Mouse (Mus musculus) neural tube, embryonic 15.5 days (tissue): ENCODE data around the gene Zfp617. TPM values are rescaled to one million over a fixed set of nuclear protein-coding genes. Genes with fewer than 3 reads are reported as not detected.
"Not testable (repeated sequence)": the region's sequence is repeated elsewhere in the genome, so short reads cannot be mapped to it uniquely, and the experiment has no call there.

Experiments
- ATAC-seq: fragments of 200-750 bp; cut with Nextera tagmentation; 2 replicates; pipeline ENCODE4 v1.8.0; 2017; ENCODE audit warnings: mild to moderate bottlenecking, moderate TSS enrichment, moderate library complexity; ENCODE audit not compliant: low FRiP score
- H3K27ac ChIP-seq: fragments of 300-500 bp; sonication (generic); replicated peaks from 2 replicates; pipeline ENCODE4 v1.5.1; 2015; ENCODE audit warnings: mild to moderate bottlenecking, inconsistent platforms
- H3K27me3 ChIP-seq: fragments of 300-500 bp; sonication (generic); replicated peaks from 2 replicates; pipeline ENCODE4 v1.6.1; 2015; ENCODE audit warnings: inconsistent platforms
- H3K36me3 ChIP-seq: fragments of 300-500 bp; sonication (generic); 2 replicates; pipeline ENCODE4 v1.6.1; 2015; ENCODE audit warnings: inconsistent platforms
- H3K4me1 ChIP-seq: fragments of 300-500 bp; sonication (generic); 2 replicates; pipeline ENCODE4 v1.6.1; 2015; ENCODE audit warnings: inconsistent platforms
- H3K4me2 ChIP-seq: fragments of 300-500 bp; sonication (generic); 2 replicates; pipeline ENCODE4 v1.6.1; 2015; ENCODE audit warnings: inconsistent platforms, mild to moderate bottlenecking, moderate library complexity
- H3K4me3 ChIP-seq: fragments of 300-500 bp; sonication (generic); replicated peaks from 2 replicates; pipeline ENCODE4 v1.5.1; 2015; ENCODE audit warnings: mild to moderate bottlenecking, inconsistent platforms
- H3K9ac ChIP-seq: fragments of 300-500 bp; sonication (generic); replicated peaks from 2 replicates; pipeline ENCODE4 v1.6.1; 2015; ENCODE audit warnings: mild to moderate bottlenecking, inconsistent platforms
- H3K9me3 ChIP-seq: fragments of 300-500 bp; sonication (generic); replicated peaks from 2 replicates; pipeline ENCODE4 v1.6.1; 2016; ENCODE audit warnings: inconsistent platforms
- WGBS: fragments of 180-500 bp; shearing (Covaris S2); methylation state at CpG from one replicate; pipeline ENCODE4 v1.1.7; 2015; ENCODE audit warnings: mixed read lengths; 5-methylcytosine and 5-hydroxymethylcytosine counted together
- polyA plus RNA-seq: library from polyadenylated mRNA; unstranded; fragments of >200 nt; fragmentation: Nextera tagmentation; extraction: Ambion mirVana; gene quantifications from 2 replicates; pipeline ENCODE4 v1.2.1, GENCODE M21; 2015

The Zfp617 gene
- polyA plus RNA-seq: 33.5 and 35.1 TPM in 2 replicates

- Histone ChIP-seq H3K27ac (peak within 1 kb of the TSS; percentile 98), H3K36me3 (peaks cover 3% of the 10 kb centered on the region), H3K4me2 (peak within 1 kb of the TSS; percentile 60), H3K4me1 (peaks cover 11% of the 10 kb centered on the region; the same call in 1 of the 2 replicates), H3K9me3 (no peaks in the 10 kb centered on the region), H3K27me3 (no peaks in the 10 kb centered on the region), H3K9ac (peak within 1 kb of the TSS; percentile 86), H3K4me3 (peak within 1 kb of the TSS; percentile 71)
- WGBS: 5% methylated on average over 47 of the region's 47 CpGs
- peak; percentile 97 for ATAC-seq
Observed at GRCm38 (mm10) chr8:71908309-71909261, at the start of gene Zfp617, which contains the start of gene Zfp882. TSS of gene Zfp617 (plus strand) at chr8:71908635. TSS of gene Zfp882 (plus strand) at chr8:71908608.

GRCm38 (mm10) chr8:71861551-71861950 lies 46.9 kb upstream of the Zfp617 start:
- H3K4me2 ChIP-seq, H3K4me1 ChIP-seq, H3K27me3 ChIP-seq, H3K27ac ChIP-seq, H3K36me3 ChIP-seq, H3K4me3 ChIP-seq, H3K9me3 ChIP-seq, H3K9ac ChIP-seq, ATAC-seq: not testable (repeated sequence)
- WGBS: 75% methylated on average over 1 of the region's 1 CpGs

- not testable (repeated sequence) for H3K4me2 ChIP-seq, H3K4me3 ChIP-seq, H3K27me3 ChIP-seq, H3K4me1 ChIP-seq, H3K9me3 ChIP-seq, ATAC-seq, H3K9ac ChIP-seq, H3K36me3 ChIP-seq, H3K27ac ChIP-seq
Observed at GRCm38 (mm10) chr8:71862038-71862437, 46.4 kb upstream of the Zfp617 start.

- ATAC-seq: peak; percentile 94
- peak within 1 kb of the TSS; percentile 75 for H3K9ac ChIP-seq
- H3K4me1 ChIP-seq: peaks cover 6% of the 10 kb centered on the region; the same call in 1 of the 2 replicates
- no peaks in the 10 kb centered on the region for H3K27me3 ChIP-seq
- H3K27ac ChIP-seq: peak within 1 kb of the TSS; percentile 85
- H3K4me2 ChIP-seq: peak within 1 kb of the TSS; percentile 93
- H3K36me3 ChIP-seq: peaks cover 24% of the 10 kb centered on the region
- H3K4me3 ChIP-seq: peak within 1 kb of the TSS; percentile 71
- peaks cover 21% of the 10 kb centered on the region for H3K9me3 ChIP-seq
- 5% methylated on average over 41 of the region's 45 CpGs for WGBS
Observed at GRCm38 (mm10) chr8:71881618-71882274, 26.7 kb upstream of the Zfp617 start, which contains the start of gene Zfp709. TSS of gene Zfp709 (plus strand) at chr8:71882019.

GRCm38 (mm10) chr8:71900666-71901065 lies 7.8 kb upstream of the Zfp617 start:
- WGBS: 39% methylated on average over 11 of the region's 11 CpGs
- ATAC-seq, H3K9me3 ChIP-seq: not testable (repeated sequence)

GRCm38 (mm10) chr8:71903084-71903483 lies 5.4 kb upstream of the Zfp617 start:
- H3K4me3 ChIP-seq, H3K27me3 ChIP-seq, ATAC-seq, H3K4me2 ChIP-seq, H3K4me1 ChIP-seq, H3K9me3 ChIP-seq, H3K9ac ChIP-seq, H3K27ac ChIP-seq, H3K36me3 ChIP-seq: not testable (repeated sequence)
- WGBS: 71% methylated on average over 1 of the region's 1 CpGs

More at GRCm38 (mm10) chr8:71900666-71901065, 7.8 kb upstream of the Zfp617 start:
- not testable (repeated sequence) for H3K9ac ChIP-seq, H3K27me3 ChIP-seq, H3K36me3 ChIP-seq, H3K27ac ChIP-seq, H3K4me2 ChIP-seq, H3K4me3 ChIP-seq, H3K4me1 ChIP-seq

- no peak for ATAC-seq
- Histone ChIP-seq H3K4me2 (no peak overlapping the region), H3K36me3 (no peaks in the 10 kb centered on the region), H3K4me3 (no peak overlapping the region), H3K27me3 (no peaks in the 10 kb centered on the region), H3K4me1 (peaks cover 11% of the 10 kb centered on the region; the same call in 1 of the 2 replicates), H3K27ac (no peak overlapping the region), H3K9ac (no peak overlapping the region), H3K9me3 (no peaks in the 10 kb centered on the region)
- WGBS: 97% methylated on average over 1 of the region's 1 CpGs
Observed at GRCm38 (mm10) chr8:71906809-71907208, 1.6 kb upstream of the Zfp617 start.

GRCm38 (mm10) chr8:71907798-71908257 lies 607 bp upstream of the Zfp617 start:
- H3K27ac ChIP-seq: peak overlapping the region; percentile 98
- peak overlapping the region; percentile 60 for H3K4me2 ChIP-seq
- peaks cover 11% of the 10 kb centered on the region; the same call in 1 of the 2 replicates for H3K4me1 ChIP-seq
- 97% methylated on average over 5 of the region's 5 CpGs for WGBS
- H3K9ac ChIP-seq: no peak overlapping the region
- H3K9me3 ChIP-seq: no peaks in the 10 kb centered on the region
- no peaks in the 10 kb centered on the region for H3K27me3 ChIP-seq
- ATAC-seq: no peak
- H3K36me3 ChIP-seq: no peaks in the 10 kb centered on the region
- peak overlapping the region; percentile 71 for H3K4me3 ChIP-seq

- Histone ChIP-seq H3K4me3 (no peak overlapping the region), H3K27ac (no peak overlapping the region), H3K4me2 (no peak overlapping the region), H3K9me3 (no peaks in the 10 kb centered on the region), H3K4me1 (peaks cover 11% of the 10 kb centered on the region; the same call in 1 of the 2 replicates), H3K27me3 (no peaks in the 10 kb centered on the region), H3K9ac (no peak overlapping the region), H3K36me3 (peaks cover 32% of the 10 kb centered on the region)
- ATAC-seq: no peak
- WGBS: 96% methylated on average over 2 of the region's 2 CpGs
Observed at GRCm38 (mm10) chr8:71912286-71912685, 3.9 kb downstream of the Zfp617 start.

- H3K4me3 ChIP-seq: peak overlapping the region; percentile 75
- H3K27me3 ChIP-seq: no peaks in the 10 kb centered on the region
- H3K36me3 ChIP-seq: peaks cover 5% of the 10 kb centered on the region; the same call in 1 of the 2 replicates
- peak; percentile 99 for ATAC-seq
- H3K4me1 ChIP-seq: peaks cover 14% of the 10 kb centered on the region
- H3K27ac ChIP-seq: peak overlapping the region; percentile 97
- under 1% methylated on average over 55 of the region's 57 CpGs for WGBS
- H3K9ac ChIP-seq: peak overlapping the region; percentile 85
- no peaks in the 10 kb centered on the region for H3K9me3 ChIP-seq
- H3K4me2 ChIP-seq: peak overlapping the region; percentile 70
Observed at GRCm38 (mm10) chr8:71922567-71923401, 14.3 kb downstream of the Zfp617 start.

GRCm38 (mm10) chr8:71925791-71926190 lies 17.4 kb downstream of the Zfp617 start:
- Histone ChIP-seq H3K27me3 (no peaks in the 10 kb centered on the region), H3K27ac (no peak overlapping the region), H3K4me3 (no peak overlapping the region), H3K9me3 (no peaks in the 10 kb centered on the region), H3K4me2 (no peak overlapping the region), H3K9ac (no peak overlapping the region), H3K4me1 (peaks cover 14% of the 10 kb centered on the region), H3K36me3 (peaks cover 20% of the 10 kb centered on the region)
- ATAC-seq: no peak
- 98% methylated on average over 5 of the region's 5 CpGs for WGBS
